Mouse (Mus musculus) lung, embryonic 14.5 days (tissue): ENCODE measurements around the gene Serpina1e. TPM values are rescaled to one million over a fixed set of nuclear protein-coding genes. Genes with fewer than 3 reads are reported as not detected.

Experiments
- ATAC-seq: fragments of 200-750 bp; cut with Nextera tagmentation; 2 replicates; pipeline ENCODE4 v1.8.0; 2017; ENCODE audit warnings: mild to moderate bottlenecking, moderate TSS enrichment, moderate library complexity; ENCODE audit not compliant: insufficient read depth
- DNase-seq: peaks from one replicate; pipeline ENCODE4 v3.0.0-alpha.2; 2015
- H3K27ac ChIP-seq: fragments of 300-500 bp; sonication (generic); 2 replicates; pipeline ENCODE4 v1.5.1; 2014; ENCODE audit warnings: low read depth, mild to moderate bottlenecking, moderate library complexity
- H3K27me3 ChIP-seq: fragments of 300-500 bp; sonication (generic); 2 replicates; pipeline ENCODE4 v1.6.1; 2014; ENCODE audit warnings: low read length, control low read depth; ENCODE audit not compliant: insufficient read depth
- H3K36me3 ChIP-seq: fragments of 300-500 bp; sonication (generic); 2 replicates; pipeline ENCODE4 v1.6.1; 2014; ENCODE audit warnings: control low read depth; ENCODE audit not compliant: insufficient read depth
- H3K4me1 ChIP-seq: fragments of 300-500 bp; sonication (generic); 2 replicates; pipeline ENCODE4 v1.6.1; 2014; ENCODE audit warnings: antibody characterized with exemption, control low read depth; ENCODE audit not compliant: insufficient read depth
- H3K4me2 ChIP-seq: fragments of 300-500 bp; sonication (generic); 2 replicates; pipeline ENCODE4 v1.6.1; 2014; ENCODE audit warnings: mild to moderate bottlenecking
- H3K4me3 ChIP-seq: fragments of 300-500 bp; sonication (generic); 2 replicates; pipeline ENCODE4 v1.5.1; 2014; ENCODE audit warnings: low read depth, low read length
- H3K9ac ChIP-seq: fragments of 300-500 bp; sonication (generic); 2 replicates; pipeline ENCODE4 v1.6.1; 2014
- H3K9me3 ChIP-seq: fragments of 300-500 bp; sonication (generic); 2 replicates; pipeline ENCODE4 v1.6.1; 2016; ENCODE audit warnings: low read depth, low read length, control low read depth
- CTCF ChIP-seq: IDR thresholded peaks from 2 replicates; pipeline ENCODE4 v1.5.1; 2016; ENCODE audit warnings: antibody characterized with exemption, low read depth
- WGBS: fragments of 180-500 bp; shearing (Covaris S2); extraction: QIAGEN DNeasy Blood & Tissue Kit; methylation state at CpG from one replicate; pipeline ENCODE4 v1.1.7; 2014; 5-methylcytosine and 5-hydroxymethylcytosine counted together
- polyA plus RNA-seq: library from polyadenylated mRNA; unstranded; fragments of >200 nt; fragmentation: Nextera tagmentation; extraction: Ambion mirVana; gene quantifications from 2 replicates; pipeline ENCODE4 v1.2.1, GENCODE M21; 2014

The Serpina1e gene
- polyA plus RNA-seq: 0.16 TPM in 1 of 2 replicates, not detected in the other

- Histone ChIP-seq H3K4me1 (no peaks in the 10 kb centered on the region), H3K4me3 (no peak within 1 kb of the TSS), H3K9me3 (no peaks in the 10 kb centered on the region), H3K27me3 (no peaks in the 10 kb centered on the region), H3K4me2 (no peak within 1 kb of the TSS), H3K9ac (no peak within 1 kb of the TSS), H3K27ac (no peak within 1 kb of the TSS), H3K36me3 (no peaks in the 10 kb centered on the region)
- DNase-seq (no peak), ATAC-seq (no peak)
- 70% methylated on average over 3 of the region's 3 CpGs for WGBS
- TF ChIP-seq CTCF: no peak
Measured at GRCm38 (mm10) chr12:103958798-103959197, at the start of gene Serpina1e. Gene Serpina1e, minus strand, starts transcription at chr12:103958975.

DNA sequence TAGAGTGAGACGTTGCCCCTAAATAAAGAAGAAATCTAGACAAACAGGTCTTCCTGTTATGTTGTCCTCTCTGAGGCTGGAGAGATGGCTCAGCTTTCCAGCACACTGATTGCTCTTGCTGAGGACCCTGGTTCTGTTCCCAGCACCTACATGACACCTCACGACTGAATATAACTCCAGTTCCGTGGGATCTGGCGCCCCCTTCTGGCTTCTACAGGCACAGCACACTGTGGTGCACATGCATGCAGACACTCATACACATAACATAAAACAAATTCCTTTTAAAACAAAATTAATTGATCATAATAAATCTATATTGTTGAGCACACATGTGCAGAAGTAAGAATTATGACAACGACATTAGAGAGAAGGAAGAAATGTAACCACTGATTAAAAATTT, 45.9 kb upstream of the Serpina1e start:
- peaks cover 10% of the 10 kb centered on the region; the same call in 1 of the 2 replicates for H3K4me1 ChIP-seq
- H3K27me3 ChIP-seq: no peaks in the 10 kb centered on the region
- no peaks in the 10 kb centered on the region for H3K36me3 ChIP-seq
- ATAC-seq (no peak), DNase-seq (no peak)
- 82% methylated on average over 5 of the region's 5 CpGs for WGBS
- no peak overlapping the region for H3K4me3 ChIP-seq
- no peak for TF ChIP-seq CTCF
- H3K27ac ChIP-seq: no peak overlapping the region
- H3K9me3 ChIP-seq: no peaks in the 10 kb centered on the region
- H3K4me2 ChIP-seq: no peak overlapping the region
- H3K9ac ChIP-seq: no peak overlapping the region

DNA sequence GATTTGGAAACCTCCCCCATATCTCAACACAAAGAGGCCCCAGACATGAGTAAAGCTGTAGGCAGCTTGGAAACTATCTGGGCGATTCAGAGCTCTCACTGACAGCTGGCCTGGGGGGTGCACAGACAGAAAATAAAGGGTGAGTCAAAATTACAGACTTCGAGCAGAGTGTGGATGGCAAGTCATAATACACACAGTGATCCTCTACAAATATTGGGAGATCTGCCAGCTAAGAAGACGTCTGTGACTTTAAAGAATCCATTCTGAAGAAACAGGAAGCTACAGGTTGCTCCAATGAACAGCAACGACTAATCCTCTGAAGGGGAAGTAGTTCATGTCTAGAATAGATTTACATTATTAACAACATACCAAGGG, 44.5 kb upstream of the Serpina1e start:
- Histone ChIP-seq H3K9ac (no peak overlapping the region), H3K9me3 (no peaks in the 10 kb centered on the region), H3K36me3 (no peaks in the 10 kb centered on the region), H3K27me3 (no peaks in the 10 kb centered on the region), H3K4me3 (no peak overlapping the region), H3K4me2 (peak overlapping the region; percentile 38; the same call in 1 of the 2 replicates), H3K27ac (peak overlapping the region; percentile 73; the same call in 1 of the 2 replicates), H3K4me1 (peaks cover 10% of the 10 kb centered on the region; the same call in 1 of the 2 replicates)
- DNase-seq (peak; percentile 62), ATAC-seq (peak; percentile 69; the same call in 1 of the 2 replicates)
- TF ChIP-seq CTCF: no peak
- 16% methylated on average over 4 of the region's 4 CpGs for WGBS

- Histone ChIP-seq H3K4me1 (peaks cover 10% of the 10 kb centered on the region; the same call in 1 of the 2 replicates), H3K36me3 (no peaks in the 10 kb centered on the region), H3K4me3 (no peak overlapping the region), H3K9me3 (no peaks in the 10 kb centered on the region), H3K27me3 (no peaks in the 10 kb centered on the region), H3K4me2 (peak overlapping the region; percentile 38; the same call in 1 of the 2 replicates), H3K27ac (peak overlapping the region; percentile 73; the same call in 1 of the 2 replicates), H3K9ac (no peak overlapping the region)
- 32% methylated on average over 10 of the region's 10 CpGs for WGBS
- ATAC-seq (peak; percentile 88), DNase-seq (peak; percentile 86)
- TF ChIP-seq CTCF: no peak
Measured at GRCm38 (mm10) chr12:104002569-104003237, 43.9 kb upstream of the Serpina1e start.

- WGBS: 89% methylated on average over 3 of the region's 3 CpGs
- no peak for TF ChIP-seq CTCF
Measured at GRCm38 (mm10) chr12:104000594-104000993, 41.8 kb upstream of the Serpina1e start.

GRCm38 (mm10) chr12:103999611-104000010, 40.8 kb upstream of the Serpina1e start:
- DNase-seq (no peak), ATAC-seq (no peak)
- peaks cover 10% of the 10 kb centered on the region; the same call in 1 of the 2 replicates for H3K4me1 ChIP-seq
- no peak overlapping the region for H3K9ac ChIP-seq
- 82% methylated on average over 8 of the region's 8 CpGs for WGBS
- H3K4me3 ChIP-seq: no peak overlapping the region
- H3K36me3 ChIP-seq: no peaks in the 10 kb centered on the region
- H3K27me3 ChIP-seq: no peaks in the 10 kb centered on the region
- TF ChIP-seq CTCF: no peak
- H3K27ac ChIP-seq: no peak overlapping the region
- H3K9me3 ChIP-seq: no peaks in the 10 kb centered on the region
- no peak overlapping the region for H3K4me2 ChIP-seq

More at GRCm38 (mm10) chr12:104000594-104000993, 41.8 kb upstream of the Serpina1e start:
- ATAC-seq (no peak), DNase-seq (no peak)
- Histone ChIP-seq H3K4me2 (no peak overlapping the region), H3K4me1 (peaks cover 10% of the 10 kb centered on the region; the same call in 1 of the 2 replicates), H3K27ac (no peak overlapping the region), H3K36me3 (no peaks in the 10 kb centered on the region), H3K27me3 (no peaks in the 10 kb centered on the region), H3K9me3 (no peaks in the 10 kb centered on the region), H3K9ac (no peak overlapping the region), H3K4me3 (no peak overlapping the region)

DNA sequence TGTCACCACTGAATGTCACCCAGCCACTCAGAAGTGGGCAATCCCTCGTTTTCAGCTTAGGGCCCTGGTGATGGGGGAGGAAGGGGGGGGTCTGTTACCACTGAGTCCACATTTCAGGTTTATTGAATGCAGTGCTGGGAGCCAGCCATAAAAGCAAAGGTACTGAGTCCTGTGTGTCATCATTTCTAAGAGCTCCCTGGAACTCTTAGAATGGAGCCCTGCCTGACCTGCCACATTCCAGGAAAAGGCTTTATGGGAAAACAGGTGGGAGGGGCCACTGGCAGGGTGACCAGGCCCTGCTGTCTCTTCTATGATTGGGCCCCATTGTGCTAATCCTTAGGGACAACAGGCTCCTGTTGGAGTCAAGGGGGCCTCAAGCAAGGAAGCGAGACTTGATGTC, 37.7 kb upstream of the Serpina1e start:
- WGBS: 45% methylated on average over 2 of the region's 2 CpGs
- Histone ChIP-seq H3K36me3 (no peaks in the 10 kb centered on the region), H3K27me3 (no peaks in the 10 kb centered on the region), H3K4me3 (no peak overlapping the region), H3K9ac (no peak overlapping the region), H3K27ac (no peak overlapping the region), H3K9me3 (no peaks in the 10 kb centered on the region), H3K4me2 (no peak overlapping the region), H3K4me1 (no peaks in the 10 kb centered on the region)
- DNase-seq (no peak), ATAC-seq (no peak)
- TF ChIP-seq CTCF: no peak
